Mouse (Mus musculus) c-Kit-negative CD71-positive TER-119-positive erythroid progenitor cells, embryonic 14.5 days (primary cell): ENCODE measurements around the gene March2.

Experiments used
- DNase-seq: peaks from one replicate; pipeline ENCODE4 v3.0.0-alpha.2; 2013; ENCODE audit warnings: low read depth, low spot score

Gene March2

GRCm38 (mm10) chr17:33637516-33638276 lies 80.8 kb downstream of the March2 start, which contains the start of gene Pram1:
Gene Pram1, plus strand, starts transcription at chr17:33638056.
- no peak for DNase-seq

- no peak for DNase-seq
These were observed 81.4 kb downstream of the March2 start for GRCm38 (mm10) chr17:33637038-33637437.
